Mouse (Mus musculus) small intestine, adult 2 months (tissue): Measurements from ENCODE around the gene Neo1. TPM values are rescaled to one million over a fixed set of nuclear protein-coding genes. Genes with fewer than 3 reads are reported as not detected.

ENCODE experiments used
- H3K27ac ChIP-seq: fragments of 200-500 bp; 2 replicates; pipeline ENCODE4 v1.5.1; 2012; ENCODE audit warnings: low read depth, low read length, control low read depth, inconsistent platforms; ENCODE audit not compliant: insufficient read depth
- H3K27me3 ChIP-seq: fragments of 200-500 bp; 2 replicates; pipeline ENCODE4 v1.6.1; 2012; ENCODE audit warnings: mild to moderate bottlenecking, moderate library complexity, low read length, inconsistent platforms; ENCODE audit not compliant: control insufficient read depth, insufficient read depth
- H3K36me3 ChIP-seq: fragments of 200-500 bp; 2 replicates; pipeline ENCODE4 v1.6.1; 2012; ENCODE audit warnings: mild to moderate bottlenecking, low read length, control low read depth, inconsistent platforms; ENCODE audit not compliant: control insufficient read depth, insufficient read depth
- H3K4me1 ChIP-seq: fragments of 200-500 bp; 2 replicates; pipeline ENCODE4 v1.6.1; 2012; ENCODE audit warnings: low read length, inconsistent platforms, mixed read lengths; ENCODE audit not compliant: control insufficient read depth, insufficient read depth, insufficient read length
- H3K4me3 ChIP-seq: fragments of 200-500 bp; 2 replicates; pipeline ENCODE4 v1.5.1; 2012; ENCODE audit warnings: low read depth, mild to moderate bottlenecking, control low read depth, inconsistent platforms, low read length, moderate library complexity
- CTCF ChIP-seq: fragments of 200-500 bp; IDR thresholded peaks from 2 replicates; pipeline ENCODE4 v1.5.1; 2012; ENCODE audit warnings: low read depth, mild to moderate bottlenecking, control low read depth, inconsistent platforms, low read length, moderate library complexity, mixed read lengths; ENCODE audit not compliant: insufficient replicate concordance, insufficient read length; ENCODE audit errors: extremely low read depth
- POLR2A ChIP-seq: fragments of 200-500 bp; IDR thresholded peaks from 2 replicates; pipeline ENCODE4 v1.6.1; 2012; ENCODE audit warnings: low read depth, mild to moderate bottlenecking, control low read depth, inconsistent platforms, low read length, moderate library complexity
- WGBS: fragments of 180-500 bp; shearing (Covaris S2); methylation state at CpG from one replicate; pipeline ENCODE4 v1.1.7; 2018; 5-methylcytosine and 5-hydroxymethylcytosine counted together
- polyA plus RNA-seq: library from polyadenylated mRNA; depleted of rRNA; stranded (reverse); fragments of >200 nt; gene quantifications from 2 replicates; pipeline ENCODE4 v1.2.3, GENCODE M21; 2012

Gene Neo1
- polyA plus RNA-seq, 1 experiment = 17.7 TPM

DNA sequence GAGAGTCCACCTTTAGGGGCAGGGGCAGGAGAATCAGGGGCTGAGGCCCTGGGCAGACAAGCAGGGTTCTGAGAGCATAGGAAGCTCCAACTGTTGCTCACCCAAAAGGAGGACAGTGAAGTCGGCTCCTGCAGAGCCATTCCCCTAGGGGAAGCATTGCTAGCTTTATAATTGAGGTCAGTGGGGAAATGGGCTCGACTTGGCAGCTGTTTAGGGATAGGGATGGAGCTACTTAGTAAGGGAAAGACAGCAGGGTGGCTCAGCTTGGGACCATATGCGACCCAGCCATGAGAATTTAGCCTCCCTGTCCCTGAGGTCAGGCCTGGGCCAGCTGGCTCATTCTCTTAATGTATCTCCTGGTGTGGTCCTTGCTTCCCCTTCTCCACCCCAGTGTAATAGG lies 181.3 kb downstream of the Neo1 start:
- Histone ChIP-seq H3K36me3 (no peaks in the 10 kb centered on the region), H3K4me3 (no peak overlapping the region), H3K4me1 (no peaks in the 10 kb centered on the region), H3K27me3 (peaks cover 6% of the 10 kb centered on the region), H3K27ac (no peak overlapping the region)
- WGBS = 55% methylated on average over 3 of the region's 3 CpGs
- TF ChIP-seq CTCF (no peak), POLR2A (no peak)

DNA sequence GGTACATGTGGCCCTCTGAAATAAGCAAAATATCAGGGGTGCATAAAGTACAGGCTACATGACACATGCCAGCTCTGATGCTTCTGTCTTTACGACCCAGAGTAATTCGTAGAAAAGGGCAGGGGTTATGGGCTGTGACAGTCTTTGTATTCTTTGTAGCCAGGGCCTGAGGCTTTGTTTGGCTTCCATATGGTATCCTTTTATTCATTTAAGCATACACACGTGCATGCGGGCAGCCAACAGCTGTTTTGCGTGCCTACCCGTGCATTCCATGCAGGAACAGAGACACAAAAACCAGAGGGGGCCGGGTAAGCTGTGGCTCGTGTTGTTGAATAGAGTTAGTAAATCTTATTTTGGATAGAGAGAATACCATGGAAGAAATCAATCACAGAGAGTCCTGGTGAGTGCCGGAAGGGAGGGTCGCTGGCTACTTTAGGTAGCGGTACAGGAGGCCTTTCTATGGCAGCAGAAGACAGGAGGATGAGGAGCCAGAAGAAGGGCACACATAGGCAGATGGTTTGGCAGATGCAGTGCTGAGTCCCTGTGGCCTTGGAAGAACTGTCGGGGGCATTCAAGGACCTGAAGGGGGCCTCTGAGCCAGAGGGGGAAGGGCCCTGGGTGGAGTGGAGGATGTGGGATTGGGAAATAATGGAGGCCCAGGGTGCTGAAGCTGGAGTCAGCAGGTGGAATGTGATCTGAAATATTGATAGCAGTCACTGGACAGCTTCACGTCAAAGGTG lies 186.5 kb downstream of the Neo1 start:
- no peaks in the 10 kb centered on the region for H3K27me3 ChIP-seq
- H3K27ac ChIP-seq = no peak overlapping the region
- no peak for TF ChIP-seq CTCF
- TF ChIP-seq POLR2A = no peak
- H3K4me3 ChIP-seq = no peak overlapping the region
- no peaks in the 10 kb centered on the region for H3K36me3 ChIP-seq
- no peaks in the 10 kb centered on the region for H3K4me1 ChIP-seq
- 70% methylated on average over 13 of the region's 13 CpGs for WGBS

DNA sequence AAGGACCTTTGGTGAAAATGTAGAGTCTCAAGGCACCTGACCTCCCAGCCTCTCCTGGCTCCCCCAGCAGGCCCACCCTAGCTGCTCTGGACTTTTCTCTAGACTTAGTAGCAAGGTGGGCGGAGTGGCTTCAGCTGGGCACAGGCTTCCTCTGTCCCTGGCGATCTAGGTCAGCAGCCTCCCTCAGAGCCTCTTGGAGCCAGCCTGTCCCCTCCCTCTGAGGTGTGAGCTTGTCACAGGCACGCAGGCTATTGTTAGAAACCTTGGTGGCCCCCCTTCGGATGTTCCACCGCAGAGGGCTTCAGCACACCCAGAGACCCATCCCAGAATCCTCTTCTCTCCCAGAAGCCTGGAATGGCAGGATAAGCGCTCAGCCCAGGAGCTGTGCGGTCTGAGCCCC lies 188.6 kb downstream of the Neo1 start:
- no peak overlapping the region for H3K27ac ChIP-seq
- H3K4me3 ChIP-seq = no peak overlapping the region
- H3K4me1 ChIP-seq = no peaks in the 10 kb centered on the region
- 66% methylated on average over 7 of the region's 7 CpGs for WGBS
- no peaks in the 10 kb centered on the region for H3K36me3 ChIP-seq
- TF ChIP-seq POLR2A = no peak
- TF ChIP-seq CTCF = no peak
- no peaks in the 10 kb centered on the region for H3K27me3 ChIP-seq

DNA sequence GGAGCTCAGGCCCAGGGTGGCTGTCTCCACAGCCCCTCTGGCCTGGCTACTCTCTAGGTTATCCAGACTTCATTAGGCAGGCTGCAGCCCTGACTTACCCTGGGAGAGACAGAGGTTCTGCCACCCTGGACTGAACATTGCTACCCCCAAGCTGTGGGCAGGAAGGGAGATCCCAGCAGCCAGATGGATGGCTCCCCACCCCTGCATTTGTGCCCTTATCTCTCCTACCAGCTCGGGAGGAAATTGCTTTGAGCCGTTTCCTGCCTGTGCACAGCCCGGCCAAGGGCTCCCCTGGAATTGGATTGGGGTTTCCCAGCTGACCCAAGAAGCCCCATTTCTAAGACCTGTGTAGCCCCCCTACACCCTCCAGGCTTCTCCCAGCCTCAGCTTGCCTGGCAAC lies 189.2 kb downstream of the Neo1 start:
- Histone ChIP-seq H3K4me1 (no peaks in the 10 kb centered on the region), H3K4me3 (no peak overlapping the region), H3K27ac (no peak overlapping the region), H3K27me3 (no peaks in the 10 kb centered on the region), H3K36me3 (no peaks in the 10 kb centered on the region)
- 8% methylated on average over 3 of the region's 3 CpGs for WGBS
- TF ChIP-seq POLR2A (no peak), CTCF (no peak)

DNA sequence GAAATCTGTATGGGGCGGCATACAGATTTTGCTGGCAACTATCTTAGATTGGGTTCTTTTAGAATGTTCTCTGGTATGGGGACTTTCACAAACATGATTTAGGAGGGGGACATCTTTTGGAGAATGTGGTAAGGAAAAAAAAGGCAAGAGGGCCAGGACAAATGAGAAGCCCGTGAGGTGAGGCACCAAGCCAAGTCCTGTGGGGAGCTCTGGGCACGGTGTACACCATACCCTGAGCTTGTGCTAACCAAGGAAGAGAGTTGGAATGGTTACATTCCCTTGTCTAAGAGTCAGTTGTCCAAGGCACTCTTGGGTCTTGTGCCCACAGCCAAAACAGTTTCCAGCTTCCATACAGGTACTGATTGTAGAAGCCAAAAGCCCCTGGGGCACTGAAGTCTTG lies 191.6 kb downstream of the Neo1 start:
- TF ChIP-seq POLR2A (no peak), CTCF (no peak)
- WGBS = 86% methylated on average over 3 of the region's 3 CpGs
- Histone ChIP-seq H3K27me3 (no peaks in the 10 kb centered on the region), H3K36me3 (no peaks in the 10 kb centered on the region), H3K4me1 (no peaks in the 10 kb centered on the region), H3K4me3 (no peak overlapping the region), H3K27ac (no peak overlapping the region)

DNA sequence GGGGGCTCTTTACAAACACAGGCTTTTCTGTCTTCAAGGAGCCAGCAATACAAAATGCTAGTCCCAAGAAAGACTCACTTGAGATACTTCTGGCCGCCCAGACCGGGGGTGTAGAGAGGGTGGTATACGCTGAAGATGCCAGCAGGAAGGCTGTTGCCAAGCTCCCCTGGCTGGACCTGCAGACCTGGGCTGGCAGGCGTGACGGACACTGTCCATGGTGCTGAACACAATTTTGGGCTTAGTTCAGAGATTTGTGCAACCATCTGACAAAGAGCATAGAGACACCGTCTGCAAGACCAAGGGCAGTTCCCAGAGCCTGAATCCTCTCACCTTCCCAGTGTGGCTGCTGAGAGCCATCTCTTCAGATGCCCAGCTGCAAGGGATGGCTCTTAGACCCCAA lies 194.6 kb downstream of the Neo1 start:
- Histone ChIP-seq H3K27ac (no peak overlapping the region), H3K4me3 (no peak overlapping the region), H3K4me1 (peaks cover 2% of the 10 kb centered on the region; the same call in 1 of the 2 replicates), H3K36me3 (no peaks in the 10 kb centered on the region), H3K27me3 (no peaks in the 10 kb centered on the region)
- WGBS = 18% methylated on average over 6 of the region's 6 CpGs
- TF ChIP-seq CTCF (no peak), POLR2A (no peak)

DNA sequence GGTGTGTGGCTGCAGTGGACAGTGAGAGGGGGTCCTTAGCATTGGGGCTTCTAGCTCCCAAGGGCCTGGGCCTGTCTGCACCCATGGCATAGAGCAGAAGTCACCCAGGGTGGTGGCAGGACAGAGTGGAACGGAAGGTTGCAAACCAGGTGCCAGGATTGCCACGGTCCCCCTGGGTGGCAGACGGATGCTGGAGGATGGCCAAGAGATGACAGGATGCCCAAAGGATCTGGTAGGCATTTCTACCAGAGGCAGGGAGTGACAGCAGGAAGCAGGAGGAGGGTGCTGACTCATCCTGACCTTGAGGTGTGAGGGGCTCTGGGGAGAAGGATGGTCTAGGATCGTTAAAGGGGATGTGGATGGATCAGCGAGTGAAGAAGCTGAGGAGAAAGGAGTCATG lies 197.7 kb downstream of the Neo1 start:
- Histone ChIP-seq H3K4me1 (peaks cover 3% of the 10 kb centered on the region; the same call in 1 of the 2 replicates), H3K4me3 (no peak overlapping the region), H3K36me3 (no peaks in the 10 kb centered on the region), H3K27ac (no peak overlapping the region), H3K27me3 (no peaks in the 10 kb centered on the region)
- no peak for TF ChIP-seq POLR2A
- TF ChIP-seq CTCF = no peak
- 63% methylated on average over 5 of the region's 5 CpGs for WGBS
